Mouse (Mus musculus) hindbrain, embryonic 10.5 days (tissue): ENCODE measurements around the gene Hectd2. TPM values are rescaled to one million over a fixed set of nuclear protein-coding genes. Genes with fewer than 3 reads are reported as not detected.

ENCODE experiments used
- DNase-seq: peaks from one replicate; pipeline ENCODE4 v3.0.0-alpha.2; 2017; ENCODE audit warnings: low spot score
- H3K27ac ChIP-seq: fragments of 300-500 bp; sonication (generic); 2 replicates; pipeline ENCODE4 v1.5.1; 2016; ENCODE audit warnings: mild to moderate bottlenecking, moderate library complexity
- H3K27me3 ChIP-seq: fragments of 300-500 bp; sonication (generic); 2 replicates; pipeline ENCODE4 v1.6.1; 2016; ENCODE audit warnings: mild to moderate bottlenecking; ENCODE audit not compliant: poor library complexity, insufficient read depth, severe bottlenecking
- H3K36me3 ChIP-seq: fragments of 300-500 bp; sonication (generic); 2 replicates; pipeline ENCODE4 v1.6.1; 2016; ENCODE audit warnings: mild to moderate bottlenecking, moderate library complexity
- H3K4me1 ChIP-seq: fragments of 300-500 bp; sonication (generic); replicated peaks from 2 replicates; pipeline ENCODE4 v1.6.1; 2016; ENCODE audit warnings: mild to moderate bottlenecking
- H3K4me3 ChIP-seq: fragments of 300-500 bp; sonication (generic); 2 replicates; pipeline ENCODE4 v1.5.1; 2016; ENCODE audit warnings: mild to moderate bottlenecking, moderate library complexity
- H3K9me3 ChIP-seq: fragments of 300-500 bp; sonication (generic); 2 replicates; pipeline ENCODE4 v1.6.1; 2016; ENCODE audit warnings: mild to moderate bottlenecking, moderate library complexity
- WGBS: fragments of 180-500 bp; shearing (Covaris S2); methylation state at CpG from one replicate; pipeline ENCODE4 v1.1.7; 2016; 5-methylcytosine and 5-hydroxymethylcytosine counted together
- polyA plus RNA-seq: library from polyadenylated mRNA; unstranded; fragments of >200 nt; fragmentation: Nextera tagmentation; extraction: Ambion mirVana; gene quantifications from 2 replicates; pipeline ENCODE4 v1.2.1, GENCODE M21; 2016

Hectd2 gene
- polyA plus RNA-seq, 1 experiment from 2014 or later: 7.4 TPM

DNA sequence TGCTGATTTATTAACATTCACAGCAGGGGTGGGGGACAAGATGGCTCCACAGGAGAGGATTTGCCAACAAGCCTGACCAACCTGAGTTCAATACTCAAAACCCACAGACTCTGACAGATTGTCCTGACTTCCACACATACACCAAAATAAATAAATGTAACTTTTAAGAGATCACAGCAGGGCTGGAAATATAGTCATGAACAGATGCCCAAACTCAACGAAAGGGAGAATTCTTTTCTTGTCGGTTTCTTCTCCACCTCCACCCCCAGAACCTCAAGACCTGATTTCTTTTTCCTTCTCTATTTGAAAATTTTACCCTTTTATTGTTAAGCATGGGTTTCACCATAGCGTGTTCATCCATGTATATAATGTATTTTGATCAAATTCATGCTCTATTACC lies 82.8 kb downstream of the Hectd2 start:
- Histone ChIP-seq H3K4me1 (0 out of 2 replicates have a peak, but pooled peaks cover 3% of the 10 kb centered on the region), H3K27ac (no peak overlapping the region), H3K27me3 (no peaks in the 10 kb centered on the region), H3K36me3 (no peaks in the 10 kb centered on the region), H3K9me3 (no peaks in the 10 kb centered on the region), H3K4me3 (no peak overlapping the region)
- WGBS: 83% methylated on average over 3 of the region's 3 CpGs
- DNase-seq: no peak

DNA sequence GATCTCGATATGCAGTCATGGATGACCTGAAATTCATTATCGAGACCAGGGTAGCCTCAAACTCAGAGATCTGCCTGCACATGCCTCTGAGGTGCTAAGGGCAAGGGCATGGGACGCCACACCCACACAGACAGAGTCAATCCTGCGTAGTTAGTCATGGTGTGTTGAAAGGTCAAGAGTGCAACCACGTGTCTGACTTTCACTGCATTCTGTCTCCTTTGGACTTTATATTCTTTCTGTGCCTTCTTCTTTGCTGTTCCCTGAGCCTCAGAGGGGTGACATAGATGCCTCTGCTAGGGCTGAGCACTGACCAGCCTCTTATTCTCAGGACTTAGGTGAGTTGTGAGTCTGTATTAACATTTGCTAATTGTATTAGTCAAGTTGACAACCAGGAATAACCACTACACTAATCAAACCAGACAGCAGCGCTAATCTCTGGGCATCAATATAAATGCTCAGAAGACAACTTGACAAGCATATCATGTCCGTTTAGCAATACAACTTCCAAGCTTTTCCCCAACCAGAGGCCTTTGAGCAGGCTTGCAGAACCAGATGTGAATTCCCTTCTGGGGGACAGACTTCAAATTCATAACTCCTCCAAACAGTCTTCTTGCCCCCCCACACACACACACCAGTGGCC lies 83.6 kb downstream of the Hectd2 start:
- H3K9me3 ChIP-seq: 0 out of 2 replicates have a peak, but pooled peaks cover 3% of the 10 kb centered on the region
- no peak for DNase-seq
- H3K27ac ChIP-seq: no peak overlapping the region
- H3K4me3 ChIP-seq: no peak overlapping the region
- 0 out of 2 replicates have a peak, but pooled peaks cover 3% of the 10 kb centered on the region for H3K4me1 ChIP-seq
- no peaks in the 10 kb centered on the region for H3K36me3 ChIP-seq
- WGBS: 72% methylated on average over 7 of the region's 7 CpGs
- H3K27me3 ChIP-seq: no peaks in the 10 kb centered on the region

DNA sequence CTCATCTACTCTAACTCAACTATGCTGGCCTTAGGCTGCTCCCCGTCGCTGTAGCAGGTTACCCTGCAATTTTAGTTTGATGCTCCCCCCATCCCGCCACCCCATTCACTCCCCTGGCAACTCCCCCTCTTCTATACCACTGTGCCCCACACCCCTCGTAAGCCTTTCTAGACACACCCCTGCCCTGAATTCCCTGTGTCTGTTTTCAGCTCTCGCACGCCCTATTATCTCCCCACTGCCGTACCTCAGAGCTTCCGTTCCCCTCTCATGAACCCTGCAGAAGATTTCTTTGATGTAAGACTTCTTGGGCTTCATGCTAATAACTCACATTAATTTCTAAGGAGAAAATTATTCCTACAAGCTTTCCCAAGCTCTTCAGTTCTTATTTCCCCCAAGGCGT lies 84.6 kb downstream of the Hectd2 start:
- Histone ChIP-seq H3K27me3 (no peaks in the 10 kb centered on the region), H3K36me3 (no peaks in the 10 kb centered on the region), H3K9me3 (0 out of 2 replicates have a peak, but pooled peaks cover 3% of the 10 kb centered on the region), H3K4me3 (no peak overlapping the region), H3K4me1 (0 out of 2 replicates have a peak, but pooled peaks cover 3% of the 10 kb centered on the region), H3K27ac (no peak overlapping the region)
- DNase-seq: no peak
- WGBS: 89% methylated on average over 9 of the region's 9 CpGs

DNA sequence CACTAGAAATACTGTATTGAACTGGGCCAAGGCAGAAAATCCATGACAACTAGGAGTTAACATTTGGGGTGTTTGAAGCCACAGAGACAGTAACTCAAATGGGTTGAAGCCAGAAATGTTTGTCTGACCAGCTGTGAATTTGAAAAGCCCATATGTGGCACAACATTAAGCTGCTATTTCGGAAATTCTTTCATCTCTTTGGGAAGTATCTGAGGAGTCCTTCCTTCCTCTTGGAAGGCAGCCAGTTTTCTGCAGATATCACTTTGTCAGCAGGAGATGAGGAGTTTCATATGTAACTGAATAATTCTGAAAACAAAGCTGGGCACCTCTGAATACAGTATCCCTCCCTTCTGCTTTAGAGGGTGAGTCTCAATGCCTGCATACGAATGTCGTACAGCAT lies 86.7 kb downstream of the Hectd2 start:
- no peaks in the 10 kb centered on the region for H3K36me3 ChIP-seq
- no peak overlapping the region for H3K4me3 ChIP-seq
- H3K27ac ChIP-seq: no peak overlapping the region
- 0 out of 2 replicates have a peak, but pooled peaks cover 3% of the 10 kb centered on the region for H3K9me3 ChIP-seq
- 0 out of 2 replicates have a peak, but pooled peaks cover 3% of the 10 kb centered on the region for H3K4me1 ChIP-seq
- no peaks in the 10 kb centered on the region for H3K27me3 ChIP-seq
- DNase-seq: no peak
- WGBS: 89% methylated on average over 3 of the region's 3 CpGs

DNA sequence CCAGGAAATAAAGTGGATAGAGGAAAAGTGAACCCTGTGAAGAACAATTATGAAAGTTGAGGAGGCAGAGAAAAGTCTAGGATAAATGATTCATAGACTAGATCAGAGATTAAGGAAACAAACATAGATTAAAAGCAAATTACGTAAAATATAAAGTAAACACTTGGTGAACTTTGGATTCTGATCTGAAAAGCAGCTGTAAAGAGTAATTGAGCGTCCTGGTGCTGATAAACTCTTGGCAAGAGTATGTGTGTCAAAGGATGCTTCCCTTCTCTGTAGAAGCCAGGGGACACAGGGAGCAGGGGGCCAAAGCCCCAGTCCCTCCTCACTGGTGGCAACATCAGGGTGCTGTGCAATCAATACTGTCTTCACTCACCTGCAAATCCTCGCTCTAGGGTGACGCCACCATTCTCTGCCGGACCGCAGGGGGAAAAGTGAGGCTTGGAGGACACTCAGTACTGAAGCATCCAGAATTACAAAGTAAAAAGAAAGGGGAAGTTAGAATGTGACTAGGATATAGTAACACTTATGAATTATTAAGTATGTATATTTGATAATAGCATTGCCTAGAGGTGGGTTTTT lies 91.0 kb downstream of the Hectd2 start:
- Histone ChIP-seq H3K4me3 (no peak overlapping the region), H3K27me3 (no peaks in the 10 kb centered on the region), H3K36me3 (no peaks in the 10 kb centered on the region), H3K27ac (no peak overlapping the region), H3K9me3 (0 out of 2 replicates have a peak, but pooled peaks cover 3% of the 10 kb centered on the region), H3K4me1 (no peaks in the 10 kb centered on the region)
- no peak for DNase-seq
- WGBS: 88% methylated on average over 6 of the region's 6 CpGs

DNA sequence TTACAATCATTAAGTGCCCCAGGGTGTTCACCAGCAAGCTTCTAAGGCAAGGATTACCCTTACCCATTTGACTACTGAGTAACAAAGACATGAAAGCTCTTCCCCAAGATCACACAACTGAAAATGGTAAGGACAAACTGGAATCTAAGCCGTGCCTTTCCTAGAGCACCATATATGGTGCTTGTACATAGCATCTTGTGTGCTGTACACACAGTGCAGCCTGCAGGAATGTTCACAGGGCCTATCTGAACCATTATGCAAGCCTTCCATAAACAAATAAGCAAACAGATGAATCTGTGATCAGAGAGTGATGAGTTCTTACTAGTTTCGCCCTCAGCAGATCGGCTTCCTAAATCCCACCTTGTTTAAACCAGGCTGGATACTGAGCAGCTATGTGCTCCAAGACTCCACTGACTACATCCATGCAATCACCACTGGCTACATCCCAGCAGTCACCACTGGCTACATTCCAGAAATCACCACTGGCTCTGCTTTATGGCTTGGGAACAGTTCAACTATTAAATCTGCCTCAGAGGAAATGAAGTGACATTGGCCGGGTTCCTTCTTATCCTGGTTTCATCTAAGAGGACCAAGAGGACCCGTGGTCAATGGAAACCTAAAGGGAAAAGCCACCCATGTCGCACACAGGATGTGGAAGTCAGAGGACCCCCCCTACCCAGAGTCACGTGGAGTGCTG lies 91.8 kb downstream of the Hectd2 start:
- no peak overlapping the region for H3K4me3 ChIP-seq
- H3K27me3 ChIP-seq: no peaks in the 10 kb centered on the region
- WGBS: 90% methylated on average over 7 of the region's 7 CpGs
- H3K36me3 ChIP-seq: no peaks in the 10 kb centered on the region
- no peak for DNase-seq
- H3K27ac ChIP-seq: no peak overlapping the region
- 0 out of 2 replicates have a peak, but pooled peaks cover 3% of the 10 kb centered on the region for H3K9me3 ChIP-seq
- H3K4me1 ChIP-seq: no peaks in the 10 kb centered on the region

DNA sequence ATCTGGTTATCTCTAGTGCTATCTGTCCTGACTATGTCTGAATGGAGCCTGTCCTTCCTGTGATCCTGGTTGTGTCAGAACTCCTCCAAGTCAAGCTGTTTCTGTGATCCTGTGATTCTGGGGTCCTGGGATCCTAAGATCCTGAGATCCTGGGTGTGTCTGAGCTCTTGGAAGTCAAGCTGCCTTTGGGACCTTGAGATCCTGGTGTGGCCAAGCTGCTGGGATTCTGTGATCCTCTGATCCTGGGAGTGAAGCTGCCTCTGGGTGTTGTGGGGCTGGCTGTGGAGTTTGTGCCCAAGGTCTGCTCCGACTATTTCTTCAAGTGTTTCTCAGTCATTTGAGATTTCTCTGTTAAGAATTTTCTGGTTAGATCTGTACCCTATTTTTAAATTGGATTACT lies 98.2 kb downstream of the Hectd2 start:
- Histone ChIP-seq H3K36me3 (no peaks in the 10 kb centered on the region), H3K4me1 (no peaks in the 10 kb centered on the region), H3K9me3 (no peaks in the 10 kb centered on the region), H3K4me3 (no peak overlapping the region), H3K27ac (no peak overlapping the region), H3K27me3 (no peaks in the 10 kb centered on the region)
- DNase-seq: no peak
- 100% methylated on average over 1 of the region's 1 CpGs for WGBS

DNA sequence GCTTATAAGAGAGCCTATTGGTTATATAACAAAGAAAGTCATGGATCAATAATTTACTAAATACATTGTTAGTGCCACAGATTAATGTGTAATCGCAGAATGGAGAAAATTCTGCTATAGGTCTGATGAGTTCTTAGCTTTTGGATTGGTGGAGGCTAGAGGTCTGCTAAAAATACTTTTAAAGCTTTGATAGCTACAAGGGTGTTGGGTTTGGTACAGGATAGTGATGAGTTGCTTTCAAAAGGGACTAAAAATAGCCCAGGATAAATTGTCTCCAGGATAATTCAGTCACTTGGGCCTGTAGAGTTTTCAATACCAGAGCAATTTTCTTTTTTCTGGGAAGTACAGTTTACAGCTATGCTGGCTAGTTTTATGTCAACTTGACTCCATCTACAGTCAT lies 108.3 kb downstream of the Hectd2 start:
- WGBS: 95% methylated on average over 1 of the region's 1 CpGs
- no peaks in the 10 kb centered on the region for H3K27me3 ChIP-seq

DNA sequence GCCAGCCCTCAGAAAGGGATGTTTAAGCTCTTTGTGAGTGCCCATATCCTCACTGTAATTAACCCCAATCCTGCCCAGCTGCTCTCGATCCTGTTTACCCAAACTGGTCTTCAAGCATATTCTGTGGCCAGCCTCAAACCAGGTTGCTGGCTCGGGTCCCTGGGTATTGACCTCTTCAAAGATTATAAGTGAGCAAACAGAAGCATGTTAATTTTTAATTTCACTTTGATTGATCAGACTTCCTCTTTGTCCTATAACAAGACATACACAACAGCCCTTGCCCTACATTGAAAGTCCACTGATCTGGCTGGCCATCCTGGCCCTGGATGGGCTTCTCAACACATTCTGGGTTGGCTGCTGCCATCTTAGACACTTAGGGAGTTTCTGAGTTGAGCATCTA lies 109.5 kb downstream of the Hectd2 start:
- 89% methylated on average over 2 of the region's 2 CpGs for WGBS
- Histone ChIP-seq H3K27me3 (no peaks in the 10 kb centered on the region), H3K27ac (no peak overlapping the region), H3K9me3 (no peaks in the 10 kb centered on the region), H3K36me3 (no peaks in the 10 kb centered on the region), H3K4me1 (peaks cover 8% of the 10 kb centered on the region), H3K4me3 (no peak overlapping the region)
- no peak for DNase-seq

More for the DNA sequence above, 108.3 kb downstream of the Hectd2 start:
- H3K4me3 ChIP-seq: no peak overlapping the region
- H3K27ac ChIP-seq: no peak overlapping the region
- no peak for DNase-seq
- no peaks in the 10 kb centered on the region for H3K36me3 ChIP-seq
- no peaks in the 10 kb centered on the region for H3K9me3 ChIP-seq
- H3K4me1 ChIP-seq: 0 out of 2 replicates have a peak, but pooled peaks cover 5% of the 10 kb centered on the region

DNA sequence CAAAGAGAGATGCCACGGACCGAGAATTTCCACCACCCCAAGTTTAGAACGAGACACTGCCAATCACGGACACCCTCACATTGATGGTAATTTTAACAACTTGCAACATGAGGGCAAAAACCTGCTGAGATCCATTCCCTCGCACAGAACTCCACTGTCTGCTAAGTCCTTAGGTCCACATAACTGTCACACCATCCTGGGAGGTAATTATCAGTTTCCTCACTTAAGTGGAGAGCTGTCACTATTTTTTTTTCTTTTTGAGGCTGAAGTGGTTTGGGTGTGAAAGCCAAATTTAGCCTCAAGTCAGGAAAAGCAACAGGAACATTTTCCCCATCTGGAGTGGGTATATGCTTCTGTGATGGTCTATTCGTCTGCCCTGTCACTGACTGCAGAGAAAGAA lies 110.0 kb downstream of the Hectd2 start:
- no peaks in the 10 kb centered on the region for H3K9me3 ChIP-seq
- H3K4me3 ChIP-seq: no peak overlapping the region
- no peak overlapping the region for H3K27ac ChIP-seq
- H3K4me1 ChIP-seq: peaks cover 13% of the 10 kb centered on the region
- no peaks in the 10 kb centered on the region for H3K27me3 ChIP-seq
- no peaks in the 10 kb centered on the region for H3K36me3 ChIP-seq
- no peak for DNase-seq
- 68% methylated on average over 6 of the region's 6 CpGs for WGBS

DNA sequence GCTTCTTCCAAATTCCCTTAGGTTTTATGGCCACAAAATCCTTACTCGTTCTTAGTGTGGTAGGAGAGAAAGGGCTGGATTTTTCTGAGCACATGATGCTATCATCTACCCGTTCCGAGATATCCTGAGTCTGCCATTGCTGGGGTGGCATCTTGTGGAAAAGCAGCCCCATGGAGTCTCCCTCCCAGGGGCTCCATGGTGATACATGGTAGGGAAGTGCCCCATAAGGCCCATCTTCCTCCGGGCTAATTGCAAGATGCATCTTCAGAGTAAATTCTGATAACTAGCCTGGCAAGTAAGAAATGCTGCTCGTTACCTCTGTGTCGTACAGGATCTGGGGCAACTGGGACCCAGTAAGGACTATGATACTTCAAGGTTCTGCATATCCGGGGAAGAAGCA lies 110.8 kb downstream of the Hectd2 start:
- WGBS: 87% methylated on average over 7 of the region's 7 CpGs
- Histone ChIP-seq H3K4me1 (peaks cover 21% of the 10 kb centered on the region), H3K36me3 (no peaks in the 10 kb centered on the region), H3K27ac (no peak overlapping the region), H3K9me3 (no peaks in the 10 kb centered on the region), H3K4me3 (no peak overlapping the region), H3K27me3 (no peaks in the 10 kb centered on the region)
- DNase-seq: no peak

DNA sequence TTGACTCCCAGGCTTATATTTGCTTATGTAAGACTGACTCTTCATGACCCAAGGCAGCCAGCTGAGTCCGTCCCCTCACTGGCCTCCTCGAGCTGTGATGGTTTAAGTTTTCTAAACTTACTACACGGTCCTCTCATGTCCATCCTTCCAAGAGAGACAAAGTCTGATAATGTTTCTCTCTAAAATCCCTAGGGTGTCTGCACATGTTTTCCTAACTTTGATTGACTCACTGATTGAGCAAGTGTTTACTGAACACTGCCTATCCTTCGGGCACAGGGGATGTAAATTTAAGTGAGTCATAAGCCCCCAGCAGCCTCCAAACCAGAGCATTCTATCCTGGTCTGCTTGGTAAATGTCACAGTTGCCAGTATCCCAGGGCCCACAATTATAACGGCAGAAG lies 111.2 kb downstream of the Hectd2 start:
- no peaks in the 10 kb centered on the region for H3K27me3 ChIP-seq
- no peak overlapping the region for H3K4me3 ChIP-seq
- H3K27ac ChIP-seq: no peak overlapping the region
- H3K4me1 ChIP-seq: peaks cover 25% of the 10 kb centered on the region
- no peak for DNase-seq
- H3K9me3 ChIP-seq: no peaks in the 10 kb centered on the region
- WGBS: 77% methylated on average over 5 of the region's 5 CpGs
- H3K36me3 ChIP-seq: no peaks in the 10 kb centered on the region

DNA sequence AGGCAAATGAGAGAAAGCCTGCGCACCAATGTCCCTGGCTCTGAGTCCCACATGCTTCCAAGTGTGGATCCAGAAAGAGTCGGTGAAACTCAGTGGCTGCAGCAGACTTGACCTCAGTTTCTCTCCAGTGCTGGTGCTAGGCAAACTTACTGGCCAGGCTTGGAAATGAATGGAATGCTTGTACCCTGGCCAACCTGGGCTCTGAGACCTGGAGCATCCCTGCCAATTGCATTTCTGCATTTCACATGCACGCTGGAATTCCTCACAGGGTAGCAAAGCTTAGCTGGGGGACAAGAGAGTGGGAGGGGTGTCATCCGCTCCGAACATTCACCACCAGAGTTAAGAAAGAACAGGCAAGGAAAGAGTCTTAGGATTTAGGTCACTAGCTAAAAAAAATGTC lies 112.0 kb downstream of the Hectd2 start:
- Histone ChIP-seq H3K9me3 (no peaks in the 10 kb centered on the region), H3K4me3 (no peak overlapping the region), H3K27me3 (no peaks in the 10 kb centered on the region), H3K36me3 (no peaks in the 10 kb centered on the region), H3K4me1 (peaks cover 33% of the 10 kb centered on the region), H3K27ac (no peak overlapping the region)
- 93% methylated on average over 5 of the region's 5 CpGs for WGBS
- DNase-seq: no peak
